Mouse (Mus musculus) limb, embryonic 14.5 days (tissue): ENCODE data around the gene Zbtb25. TPM values are rescaled to one million over a fixed set of nuclear protein-coding genes. Genes with fewer than 3 reads are reported as not detected.

Experiments
- ATAC-seq: fragments of 200-750 bp; cut with Nextera tagmentation; 2 replicates; pipeline ENCODE4 v1.8.0; 2017; ENCODE audit warnings: low read depth, moderate number of reproducible peaks, moderate TSS enrichment; ENCODE audit not compliant: low FRiP score
- DNase-seq: peaks from one replicate; pipeline ENCODE4 v3.0.0-alpha.2; 2015; ENCODE audit warnings: low spot score
- H3K27ac ChIP-seq: fragments of 300-500 bp; sonication (generic); replicated peaks from 2 replicates; pipeline ENCODE4 v1.5.1; 2014; ENCODE audit warnings: low read depth, mild to moderate bottlenecking, low read length, moderate library complexity, mixed read lengths
- H3K27me3 ChIP-seq: fragments of 300-500 bp; sonication (generic); 2 replicates; pipeline ENCODE4 v1.6.1; 2014; ENCODE audit warnings: low read length, mixed read lengths; ENCODE audit not compliant: control insufficient read depth, insufficient read depth
- H3K36me3 ChIP-seq: fragments of 300-500 bp; sonication (generic); 2 replicates; pipeline ENCODE4 v1.6.1; 2014; ENCODE audit warnings: mild to moderate bottlenecking, low read length, moderate library complexity, mixed read lengths; ENCODE audit not compliant: control insufficient read depth, insufficient read depth
- H3K4me1 ChIP-seq: fragments of 300-500 bp; sonication (generic); 2 replicates; pipeline ENCODE4 v1.6.1; 2014; ENCODE audit warnings: antibody characterized with exemption, low read length, mixed read lengths; ENCODE audit not compliant: control insufficient read depth, insufficient read depth
- H3K4me2 ChIP-seq: fragments of 300-500 bp; sonication (generic); replicated peaks from 2 replicates; pipeline ENCODE4 v1.6.1; 2014; ENCODE audit warnings: low read depth, mild to moderate bottlenecking, low read length, moderate library complexity; ENCODE audit not compliant: severe bottlenecking
- H3K4me3 ChIP-seq: fragments of 300-500 bp; sonication (generic); replicated peaks from 2 replicates; pipeline ENCODE4 v1.5.1; 2014; ENCODE audit warnings: low read length
- H3K9ac ChIP-seq: fragments of 300-500 bp; sonication (generic); 2 replicates; pipeline ENCODE4 v1.6.1; 2014; ENCODE audit warnings: mild to moderate bottlenecking, low read depth, low read length, moderate library complexity; ENCODE audit not compliant: severe bottlenecking
- H3K9me3 ChIP-seq: fragments of 300-500 bp; sonication (generic); 2 replicates; pipeline ENCODE4 v1.6.1; 2016; ENCODE audit warnings: low read length; ENCODE audit not compliant: control insufficient read depth
- POLR2A ChIP-seq: fragments of 200-500 bp; IDR thresholded peaks from 2 replicates; pipeline ENCODE4 v1.8.0; 2012; ENCODE audit warnings: inconsistent platforms, mild to moderate bottlenecking, moderate library complexity, borderline replicate concordance; ENCODE audit not compliant: insufficient read depth, insufficient read length; ENCODE audit errors: extremely low read depth
- WGBS: fragments of 180-500 bp; shearing (Covaris S2); extraction: QIAGEN DNeasy Blood & Tissue Kit; methylation state at CpG from one replicate; pipeline ENCODE4 v1.1.7; 2014; 5-methylcytosine and 5-hydroxymethylcytosine counted together
- polyA plus RNA-seq, 2 experiments: library from polyadenylated mRNA; depleted of rRNA in 1 of 2; stranded (reverse) in 1 of 2; unstranded in 1 of 2; fragments of >200 nt; fragmentation: Nextera tagmentation in 1 of 2; extraction: Ambion mirVana in 1 of 2; gene quantifications; 2 replicates each; pipeline versions ENCODE4 v1.2.1 to v1.2.3; 2012 to 2014

Zbtb25 gene
- polyA plus RNA-seq (2012; rRNA removed) (24.1 and 27.2 TPM in 2 replicates), polyA plus RNA-seq (2014; fragmentation: Nextera tagmentation; extraction: Ambion mirVana) (21.4 and 23.9 TPM in 2 replicates)

GRCm38 (mm10) chr12:76369206-76369977, at the start of gene Zbtb25:
Gene Zbtb25 (minus strand): TSS chr12:76369602.
- under 1% methylated on average over 39 of the region's 96 CpGs for WGBS

GRCm38 (mm10) chr12:76418346-76418745, 48.9 kb upstream of the Zbtb25 start:
- Histone ChIP-seq H3K4me2 (no peak overlapping the region), H3K27ac (no peak overlapping the region), H3K4me3 (no peak overlapping the region), H3K9ac (no peak overlapping the region), H3K27me3 (no peaks in the 10 kb centered on the region), H3K36me3 (no peaks in the 10 kb centered on the region), H3K4me1 (no peaks in the 10 kb centered on the region), H3K9me3 (peaks cover 3% of the 10 kb centered on the region; the same call in 1 of the 2 replicates)
- DNase-seq (no peak), ATAC-seq (no peak)
- no peak for TF ChIP-seq POLR2A
- WGBS = 95% methylated on average over 5 of the region's 5 CpGs

More at GRCm38 (mm10) chr12:76369206-76369977, at the start of gene Zbtb25:
- Histone ChIP-seq H3K9ac (peak within 1 kb of the TSS; percentile 99), H3K27me3 (no peaks in the 10 kb centered on the region), H3K36me3 (no peaks in the 10 kb centered on the region), H3K4me1 (peaks cover 37% of the 10 kb centered on the region), H3K4me2 (peak within 1 kb of the TSS; percentile 83), H3K4me3 (peak within 1 kb of the TSS; percentile 96), H3K9me3 (no peaks in the 10 kb centered on the region), H3K27ac (peak within 1 kb of the TSS; percentile 100)
- DNase-seq = peak; percentile 86
- peak; percentile 43; the same call in 1 of the 2 replicates for TF ChIP-seq POLR2A
- ATAC-seq = peak; percentile 79

- peak within 1 kb of the TSS; percentile 47 for H3K4me3 ChIP-seq
- no peak for TF ChIP-seq POLR2A
- under 1% methylated on average over 35 of the region's 37 CpGs for WGBS
- no peaks in the 10 kb centered on the region for H3K27me3 ChIP-seq
- ATAC-seq (peak; percentile 60), DNase-seq (peak; percentile 17)
- peaks cover 3% of the 10 kb centered on the region; the same call in 1 of the 2 replicates for H3K9me3 ChIP-seq
- no peaks in the 10 kb centered on the region for H3K36me3 ChIP-seq
- H3K9ac ChIP-seq = peak within 1 kb of the TSS; percentile 59
- peak within 1 kb of the TSS; percentile 84 for H3K4me2 ChIP-seq
- 0 out of 2 replicates have a peak within 1 kb of the TSS, but pooled peaks have one; percentile 21 for H3K27ac ChIP-seq
- no peaks in the 10 kb centered on the region for H3K4me1 ChIP-seq
Measured at GRCm38 (mm10) chr12:76417433-76417854, 48.0 kb upstream of the Zbtb25 start, which contains the start of gene Ppp1r36. Gene Ppp1r36 (plus strand): TSS chr12:76417538.

GRCm38 (mm10) chr12:76415383-76416010, 46.1 kb upstream of the Zbtb25 start:
- WGBS = 76% methylated on average over 11 of the region's 12 CpGs
- no peak overlapping the region for H3K27ac ChIP-seq
- DNase-seq = no peak
- H3K36me3 ChIP-seq = no peaks in the 10 kb centered on the region
- TF ChIP-seq POLR2A = no peak
- peaks cover 3% of the 10 kb centered on the region; the same call in 1 of the 2 replicates for H3K9me3 ChIP-seq
- H3K4me2 ChIP-seq = no peak overlapping the region
- no peaks in the 10 kb centered on the region for H3K4me1 ChIP-seq
- no peak for ATAC-seq
- no peaks in the 10 kb centered on the region for H3K27me3 ChIP-seq
- H3K4me3 ChIP-seq = no peak overlapping the region
- no peak overlapping the region for H3K9ac ChIP-seq

GRCm38 (mm10) chr12:76409166-76409565, 39.8 kb upstream of the Zbtb25 start:
- Histone ChIP-seq H3K27me3 (peaks cover 28% of the 10 kb centered on the region), H3K9me3 (no peaks in the 10 kb centered on the region), H3K27ac (no peak overlapping the region), H3K9ac (no peak overlapping the region), H3K4me2 (no peak overlapping the region), H3K4me3 (no peak overlapping the region), H3K4me1 (peaks cover 15% of the 10 kb centered on the region; the same call in 1 of the 2 replicates), H3K36me3 (no peaks in the 10 kb centered on the region)
- TF ChIP-seq POLR2A = no peak
- DNase-seq (no peak), ATAC-seq (no peak)
- 24% methylated on average over 4 of the region's 4 CpGs for WGBS
